Comparison of ENCODE assay signal across 14 mouse cellular contexts in genomic region chr9:69180961-69181360, GRCm38 (mm10).
A peak's percentile ranks its signal among the peaks of the same experiment; 100 is the strongest.
DNase-seq lines count a peak whose midpoint lies in the region; ATAC-seq and TF ChIP-seq lines count a peak whose summit lies in the region.
"Had no signal": no experiment of that assay in that cellular context is flagged by ENCODE, and none has a peak within 500 bp of the region (broad histone marks: within the 10 kb centered on the region; RNA-seq: fewer than 3 reads in every experiment).

No protein-coding gene starts in this region.

- no peak overlapping the region for H3K9ac ChIP-seq in lung, embryonic 14.5 days
- H3K9ac ChIP-seq in kidney, embryonic 15.5 days: no peak overlapping the region
- H3K9ac ChIP-seq in liver, embryonic 15.5 days: no peak overlapping the region
- H3K9ac ChIP-seq: hindbrain, embryonic 13.5 days; midbrain, embryonic 15.5 days; neural tube, embryonic 12.5 days had no signal

- no peaks in the 10 kb centered on the region for H3K27me3 ChIP-seq in lung, embryonic 14.5 days (ENCODE audit: insufficient read depth, low read length)
- no peaks in the 10 kb centered on the region for H3K27me3 ChIP-seq in kidney, embryonic 15.5 days
- H3K27me3 ChIP-seq in liver, embryonic 15.5 days: no peaks in the 10 kb centered on the region
- H3K27me3 ChIP-seq: hindbrain, embryonic 13.5 days; midbrain, embryonic 15.5 days; neural tube, embryonic 12.5 days had no signal

- no peaks in the 10 kb centered on the region for H3K36me3 ChIP-seq in lung, embryonic 14.5 days (ENCODE audit: insufficient read depth)
- H3K36me3 ChIP-seq in kidney, embryonic 15.5 days: no peaks in the 10 kb centered on the region
- H3K36me3 ChIP-seq in liver, embryonic 15.5 days (replicated peaks): no peaks in the 10 kb centered on the region
- H3K36me3 ChIP-seq: forebrain, embryonic 10.5 days; hindbrain, embryonic 13.5 days; midbrain, embryonic 15.5 days; neural tube, embryonic 12.5 days had no signal

- no peak overlapping the region for H3K4me3 ChIP-seq in lung, embryonic 14.5 days (ENCODE audit: low read depth, low read length)
- H3K4me3 ChIP-seq in kidney, embryonic 15.5 days (replicated peaks): no peak overlapping the region
- no peak overlapping the region for H3K4me3 ChIP-seq in liver, embryonic 15.5 days (replicated peaks)
- H3K4me3 ChIP-seq: forebrain, embryonic 10.5 days; hindbrain, embryonic 13.5 days; midbrain, embryonic 15.5 days; neural tube, embryonic 12.5 days had no signal

- peaks cover 4% of the 10 kb centered on the region; the same call in 1 of the 2 replicates for H3K4me1 ChIP-seq in lung, embryonic 14.5 days (ENCODE audit: insufficient read depth)
- H3K4me1 ChIP-seq in kidney, embryonic 15.5 days: peaks cover 21% of the 10 kb centered on the region
- peaks cover 4% of the 10 kb centered on the region; the same call in 1 of the 2 replicates for H3K4me1 ChIP-seq in liver, embryonic 15.5 days (replicated peaks)
- H3K4me1 ChIP-seq: hindbrain, embryonic 13.5 days; midbrain, embryonic 15.5 days; neural tube, embryonic 12.5 days had no signal

- WGBS in lung, embryonic 14.5 days: 11% methylated on average over 3 of the region's 3 CpGs
- 21% methylated on average over 3 of the region's 3 CpGs for WGBS in kidney, embryonic 15.5 days
- WGBS in liver, embryonic 15.5 days (ENCODE audit: insufficient replicate concordance): 53% methylated on average over 3 of the region's 3 CpGs

- H3K27ac ChIP-seq in lung, embryonic 14.5 days (ENCODE audit: low read depth): peak overlapping the region; percentile 16
- H3K27ac ChIP-seq in kidney, embryonic 15.5 days: peak overlapping the region; percentile 24
- H3K27ac ChIP-seq in liver, embryonic 15.5 days (replicated peaks): peak overlapping the region; percentile 20; the same call in 1 of the 2 replicates
- H3K27ac ChIP-seq: forebrain, embryonic 10.5 days; hindbrain, embryonic 13.5 days; midbrain, embryonic 15.5 days; neural tube, embryonic 12.5 days had no signal

- H3K9me3 ChIP-seq in lung, embryonic 14.5 days (ENCODE audit: low read depth, low read length): no peaks in the 10 kb centered on the region
- no peaks in the 10 kb centered on the region for H3K9me3 ChIP-seq in kidney, embryonic 15.5 days (replicated peaks)
- H3K9me3 ChIP-seq in liver, embryonic 15.5 days (replicated peaks): no peaks in the 10 kb centered on the region
- H3K9me3 ChIP-seq: forebrain, embryonic 10.5 days; hindbrain, embryonic 13.5 days; midbrain, embryonic 15.5 days; neural tube, embryonic 12.5 days had no signal

- H3K4me2 ChIP-seq in lung, embryonic 14.5 days: no peak overlapping the region
- no peak overlapping the region for H3K4me2 ChIP-seq in kidney, embryonic 15.5 days
- H3K4me2 ChIP-seq in liver, embryonic 15.5 days: no peak overlapping the region
- H3K4me2 ChIP-seq: hindbrain, embryonic 13.5 days; midbrain, embryonic 15.5 days; neural tube, embryonic 12.5 days had no signal

- peak; percentile 38; the same call in 1 of the 2 replicates for ATAC-seq in lung, embryonic 14.5 days (ENCODE audit: insufficient read depth)
- ATAC-seq in kidney, embryonic 15.5 days (replicated peaks; ENCODE audit: low FRiP score): no peak
- no peak for ATAC-seq in liver, embryonic 15.5 days (ENCODE audit: insufficient read depth)
- no peak for ATAC-seq in erythroid progenitor cell, adult 5-6 weeks (replicated peaks; ENCODE audit: low FRiP score, poor library complexity, severe bottlenecking)
- ATAC-seq: midbrain, embryonic 15.5 days had no signal

- TF ChIP-seq CTCF in lung, embryonic 14.5 days (IDR thresholded peaks at IDR 0.05; ENCODE audit: low read depth): no peak

- DNase-seq in cerebellum, postnatal 10 days: peak; percentile 16 to 34
- no peak for DNase-seq in cerebellum, adult 18-20 months
- DNase-seq in lung, embryonic 14.5 days: peak; percentile 41
- DNase-seq in lung, postnatal 25 days (ENCODE audit: low spot score): no peak
- no peak for DNase-seq in Muller cell, postnatal 12 days (ENCODE audit: inconsistent ontology term)
- DNase-seq: cerebellum, adult 11-12 months; thymus, postnatal 14 days had no signal

Comparison
In these comparisons a context has a peak if more than half of its experiments do, and no peak if none do; other contexts are left out.
1. DNase-seq: peak in cerebellum, postnatal 10 days (2 of 2) and lung, embryonic 14.5 days (single experiment); none in cerebellum, adult 18-20 months (0 of 2), lung, postnatal 25 days (single experiment) and Muller cell, postnatal 12 days (single experiment).
2. Peak in every context shown above with its lines, with median percentiles within 50 percentile points of each other: H3K27ac ChIP-seq.